Mouse (Mus musculus): ENCODE measurements around the gene Uqcrc1.

Uqcrc1 gene

DNA sequence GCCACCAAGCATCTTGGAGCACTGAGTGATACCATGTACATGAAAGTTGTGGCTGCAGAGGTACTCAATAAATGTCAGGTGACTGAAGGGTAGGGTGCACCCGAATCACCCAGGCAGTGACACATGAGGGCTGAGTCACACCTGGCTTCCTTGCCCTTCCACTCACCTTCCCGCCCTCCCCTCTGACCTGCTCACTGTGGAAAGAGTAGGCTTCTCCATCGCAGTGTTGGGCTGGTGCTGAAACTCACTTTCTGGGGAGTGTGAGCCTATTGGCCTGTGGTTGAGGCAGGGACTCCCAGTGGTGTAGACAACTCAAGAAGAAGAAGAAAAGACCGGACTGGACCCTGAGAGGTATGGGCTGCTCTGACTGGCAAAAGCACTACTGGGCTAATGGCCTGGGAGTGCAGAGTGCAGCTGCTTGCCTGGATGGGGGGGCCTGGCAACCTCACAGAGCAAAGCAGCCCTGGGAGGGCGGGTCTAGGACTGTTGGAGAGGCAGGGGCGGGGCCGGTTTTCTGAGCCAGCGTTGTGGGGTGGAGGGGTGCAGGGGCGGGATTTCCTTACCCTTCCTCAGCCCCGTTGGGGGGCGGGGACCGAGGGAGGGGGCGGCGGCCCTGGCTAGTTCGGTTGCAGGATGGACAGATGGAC, 51.4 kb downstream of the Uqcrc1 start:
- DNase-seq = peak; percentile 14 to 53

DNA sequence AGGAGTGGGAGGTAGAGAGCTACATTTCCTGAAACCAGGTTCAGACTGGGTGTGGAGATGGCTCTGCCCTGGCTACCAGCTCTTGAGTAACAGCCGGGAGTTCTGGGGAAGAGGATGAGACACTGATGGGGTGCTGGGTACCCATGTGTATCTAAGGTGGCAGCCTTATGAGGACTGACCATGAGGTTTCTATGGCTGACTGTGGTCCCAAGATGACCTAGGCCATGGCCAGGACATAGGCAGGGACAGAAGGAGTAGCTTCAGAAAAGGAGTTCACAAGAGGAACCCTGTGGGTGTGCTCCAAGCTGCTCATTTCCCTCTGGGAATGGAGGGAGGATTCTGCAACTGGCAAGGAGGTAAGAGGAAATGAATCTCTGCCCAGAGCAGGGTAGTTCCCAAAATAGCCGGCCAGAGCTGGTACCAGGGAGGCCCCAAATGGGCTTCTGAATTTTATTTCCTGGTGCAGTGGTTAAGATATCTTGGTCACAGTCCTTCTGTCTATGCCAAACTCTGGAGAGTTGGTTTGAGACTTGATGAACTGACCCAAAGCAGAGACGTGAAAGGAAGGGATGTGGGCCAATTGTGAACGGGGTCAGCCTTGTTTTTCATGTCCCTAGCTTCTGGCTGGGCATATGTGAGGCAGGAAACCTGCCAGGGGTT, 53.5 kb downstream of the Uqcrc1 start:
- DNase-seq = no peak

DNA sequence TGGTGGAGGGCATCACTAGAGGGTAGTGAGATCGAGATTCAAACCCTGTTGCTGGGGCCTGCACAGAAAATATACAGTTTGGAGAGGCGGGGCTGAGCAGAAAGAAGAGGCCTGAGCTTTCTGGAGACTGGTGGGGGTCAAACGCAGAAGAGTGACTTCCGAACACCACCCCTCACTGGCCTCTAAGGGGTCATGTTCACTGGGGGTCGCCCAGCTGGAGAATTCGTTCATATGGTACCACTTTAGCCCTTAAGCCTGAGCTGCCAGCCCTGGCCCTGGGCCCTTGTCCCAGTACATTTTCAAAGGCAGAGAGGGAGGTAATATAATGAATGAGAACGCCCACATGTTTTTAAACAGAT, 54.0 kb downstream of the Uqcrc1 start:
- DNase-seq = no peak

DNA sequence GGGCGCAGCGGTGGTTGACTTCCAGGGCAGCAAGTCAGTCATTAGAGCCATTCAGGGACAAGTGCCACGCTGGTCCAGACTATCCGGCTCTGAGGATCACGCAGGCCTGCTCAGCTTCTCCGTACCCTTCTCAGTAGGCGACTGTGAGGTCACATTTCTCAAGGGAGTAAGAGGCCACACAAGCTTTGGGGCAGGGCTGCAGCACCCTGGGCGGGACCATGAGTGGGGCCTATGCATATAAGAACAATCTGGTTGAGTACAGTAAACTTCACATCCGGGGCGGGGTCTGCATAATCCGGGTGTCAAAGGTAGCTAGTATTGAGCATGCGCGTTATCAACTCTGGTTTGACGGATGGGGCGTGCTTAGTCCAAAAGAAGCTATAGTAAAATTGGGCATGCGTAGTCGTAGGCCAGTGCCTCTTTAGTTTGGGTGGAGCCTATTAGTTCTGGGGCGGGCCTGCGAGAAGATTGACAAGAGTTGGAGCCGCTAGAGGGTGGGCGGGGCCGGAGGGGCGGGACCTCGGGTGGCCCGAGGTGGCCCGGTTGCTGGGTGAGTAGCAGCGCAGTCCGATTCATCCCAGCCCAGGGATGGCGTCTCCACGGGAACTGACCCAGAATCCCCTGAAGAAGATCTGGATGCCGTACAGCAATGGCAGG, 55.1 kb downstream of the Uqcrc1 start, which contains the start of gene Pfkfb4:
TSS of gene Pfkfb4 (plus strand) at position 351 of the 657 bp plus-strand sequence.
- peak; percentile 97 to 100 for DNase-seq

DNA sequence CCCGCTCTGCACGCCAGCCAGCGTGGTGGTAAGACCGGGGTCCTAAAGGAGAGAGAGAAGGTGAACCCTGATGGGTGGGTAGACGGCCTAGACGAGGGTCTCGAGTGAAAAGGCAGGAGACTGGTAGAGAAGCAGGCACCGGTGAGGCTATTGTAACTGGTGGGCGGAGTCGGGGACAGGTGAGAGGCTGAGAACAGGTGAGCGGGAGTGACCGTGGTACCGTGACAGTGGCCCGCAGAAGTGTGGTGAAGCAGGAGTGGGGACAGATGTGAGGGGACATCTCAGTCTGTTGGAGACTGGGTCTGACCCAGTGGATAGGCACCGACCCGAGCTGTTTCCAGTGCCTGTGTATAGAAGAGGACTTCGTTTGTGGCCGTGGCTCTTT, 55.6 kb downstream of the Uqcrc1 start:
- DNase-seq = no peak

DNA sequence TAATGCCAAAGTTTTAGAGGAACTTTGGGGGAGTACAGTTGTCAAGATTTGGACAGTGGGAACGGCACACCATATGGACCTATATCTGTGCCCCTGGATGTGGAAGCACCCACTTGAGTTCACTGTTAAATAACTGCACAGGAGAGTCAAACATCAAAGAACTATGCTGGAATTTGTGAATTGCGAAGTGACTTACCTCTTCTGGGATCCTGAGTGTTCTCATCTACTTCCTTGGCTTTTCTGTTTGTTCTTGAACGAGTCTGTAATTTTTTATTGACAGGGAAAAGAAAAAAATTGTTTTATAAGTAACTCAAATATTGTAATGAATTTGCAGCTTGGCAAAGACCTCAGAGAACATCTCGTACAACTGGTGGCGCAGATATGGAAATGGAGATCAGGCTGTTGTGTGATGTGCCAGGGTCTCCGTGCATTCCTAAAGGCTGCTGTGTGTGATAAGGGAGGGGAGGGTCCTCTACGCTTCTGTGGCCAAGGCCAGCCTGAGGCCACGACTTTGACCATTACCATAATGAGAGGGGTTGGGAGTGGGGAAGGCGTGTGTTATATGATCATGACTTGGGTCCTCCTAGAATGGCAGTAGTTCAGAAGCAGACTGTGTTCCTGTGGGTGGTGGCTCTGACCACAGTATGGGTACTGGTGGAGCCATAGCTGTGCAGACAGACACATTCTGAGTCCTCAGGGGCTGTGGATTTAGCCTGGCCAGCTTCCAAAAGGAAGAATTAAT, 56.4 kb downstream of the Uqcrc1 start:
- no peak for DNase-seq

DNA sequence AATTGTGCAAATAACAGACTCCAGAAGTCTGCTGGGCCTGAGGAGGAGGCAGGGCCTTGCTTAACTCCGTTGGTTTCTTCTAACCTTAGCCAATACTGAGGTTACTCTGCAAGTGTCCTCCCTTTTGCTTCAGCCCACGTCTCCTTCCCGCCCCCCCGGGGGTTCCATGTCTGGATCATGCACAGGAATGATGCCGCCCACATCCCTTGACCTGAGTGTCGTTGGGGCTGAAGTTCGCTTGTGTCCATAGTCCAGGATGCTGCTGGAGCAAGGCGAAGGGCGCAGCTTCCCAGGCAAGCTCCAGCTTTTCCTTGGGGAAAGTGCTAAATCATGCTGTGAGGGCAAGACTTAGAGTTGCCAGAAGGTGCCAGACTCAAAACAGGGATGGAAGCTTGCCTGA, 60.0 kb downstream of the Uqcrc1 start:
- peak; percentile 86 for DNase-seq

DNA sequence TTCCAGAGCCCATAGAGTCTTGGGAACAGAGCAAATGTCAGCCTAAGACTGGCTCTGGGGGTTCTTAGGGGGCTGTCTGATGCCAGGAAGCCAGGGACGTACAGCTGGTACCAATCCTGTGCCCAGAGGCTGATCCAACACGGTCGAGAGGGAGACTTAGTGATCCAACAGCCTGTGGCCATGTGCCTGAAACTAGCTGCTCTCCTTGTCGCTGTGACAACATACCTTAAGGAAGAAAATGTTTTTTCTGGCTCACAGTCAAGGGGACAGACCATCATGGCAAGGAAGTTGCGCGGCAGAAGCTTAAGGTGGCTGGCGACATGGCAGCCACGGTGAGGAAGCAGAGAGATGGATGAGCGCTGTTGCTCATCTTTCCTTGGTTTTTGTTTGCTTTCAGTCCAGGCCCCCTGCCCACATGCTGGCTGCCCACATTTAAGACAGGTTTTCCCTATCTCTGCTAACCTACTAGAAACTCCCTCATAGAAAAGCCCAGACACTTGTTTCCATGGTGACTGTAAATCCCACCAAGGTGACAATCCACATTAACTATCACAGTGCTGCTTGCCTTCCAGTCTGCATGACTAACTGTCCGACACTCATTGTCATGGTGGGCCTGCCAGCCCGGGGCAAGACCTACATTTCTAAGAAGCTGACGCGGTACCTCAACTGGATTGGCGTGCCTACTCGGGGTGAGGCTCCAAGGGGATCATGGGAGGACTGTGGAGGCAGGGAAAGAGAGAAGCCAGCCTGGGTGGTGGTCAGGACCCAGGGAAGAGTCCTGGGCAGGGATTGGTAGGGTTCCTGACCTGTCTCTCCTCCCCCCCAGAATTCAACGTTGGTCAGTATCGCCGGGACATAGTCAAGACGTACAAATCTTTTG, 62.1 kb downstream of the Uqcrc1 start:
- DNase-seq = no peak

DNA sequence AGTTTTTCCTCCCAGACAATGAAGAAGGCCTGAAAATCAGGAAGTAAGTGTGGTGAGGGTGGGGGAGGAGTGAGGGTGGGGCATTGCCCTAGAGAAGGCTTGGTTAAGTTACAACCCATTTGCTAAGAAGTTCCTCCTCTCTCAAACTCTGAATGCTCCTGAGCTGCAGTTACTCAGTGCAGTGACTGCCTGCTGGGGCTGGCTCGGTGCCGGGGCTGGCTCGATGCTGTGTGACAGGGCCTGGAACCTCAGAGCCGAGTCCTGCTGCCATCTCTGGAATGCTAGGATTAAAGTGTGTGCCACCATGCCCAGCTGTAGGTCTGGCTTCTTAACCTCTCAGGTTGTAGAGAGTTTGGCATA, 62.7 kb downstream of the Uqcrc1 start:
- DNase-seq = peak in 1 of 2 experiments; percentile 63

All from kidney, postnatal 36 days (tissue).